Mouse (Mus musculus) MEL (cell line): ENCODE measurements at regions not wholly inside any gene's neighbourhood (a gene's known extent, or its start where the extent isn't known, plus 50 kb on each side); places are given as distances from the start of the nearest gene placed in this dataset.

Source experiments
- CTCF ChIP-seq, 3 experiments: IDR thresholded peaks in 2 of 3; conservative IDR thresholded peaks in 1 of 3; 2 replicates each; pipeline ENCODE4 v1.5.1; 2011 to 2012; ENCODE audit warnings: low read length in 3 of 3, low read depth in 2 of 3, mild to moderate bottlenecking in 2 of 3, improper control_type of control experiment in 1 of 3, inconsistent platforms in 1 of 3, mixed read lengths in 1 of 3, moderate library complexity in 1 of 3; ENCODE audit not compliant: control insufficient read depth in 1 of 3, insufficient read depth in 1 of 3, poor library complexity in 1 of 3, severe bottlenecking in 1 of 3
- KAT2A ChIP-seq: conservative IDR thresholded peaks from 2 replicates; pipeline ENCODE4 v1.6.1; 2012; ENCODE audit warnings: low read depth, low read length, improper control_type of control experiment, inconsistent platforms
- MEF2A ChIP-seq: IDR thresholded peaks from 2 replicates; pipeline ENCODE4 v1.6.1; 2014; ENCODE audit warnings: low read depth, mild to moderate bottlenecking, inconsistent platforms, low read length, improper control_type of control experiment; ENCODE audit not compliant: poor library complexity, insufficient replicate concordance, severe bottlenecking; ENCODE audit errors: extremely low read depth
- POLR2AphosphoS5 ChIP-seq: IDR thresholded peaks from 2 replicates; pipeline ENCODE4 v1.6.1; 2012; ENCODE audit warnings: low read depth, borderline replicate concordance, mild to moderate bottlenecking, inconsistent platforms, low read length, moderate library complexity, mixed read lengths
- TAL1 ChIP-seq: IDR thresholded peaks from 2 replicates; pipeline ENCODE4 v1.6.1; 2012; ENCODE audit warnings: mild to moderate bottlenecking, inconsistent platforms, low read length, moderate library complexity, mixed read lengths

GRCm38 (mm10) chr4:89445214-89446155 lies 134.6 kb upstream of the Cdkn2b start:
- TF ChIP-seq KAT2A (no peak), TAL1 (0 out of 2 replicates have a peak, but pooled peaks have one; percentile 2), MEF2A (0 out of 2 replicates have a peak, but pooled peaks have one; percentile 51), CTCF (IDR thresholded peaks at IDR 0.05 in 2 of 3, conservative IDR thresholded peaks at IDR 0.05 in 1 of 3; ENCODE audit: control insufficient read depth in 1 of 3, insufficient read depth in 1 of 3, low read depth in 2 of 3, low read length in 3 of 3, poor library complexity in 1 of 3, severe bottlenecking in 1 of 3) (no peak), POLR2AphosphoS5 (no peak)
